Mouse (Mus musculus) heart, postnatal 0 days (tissue): ENCODE data around the gene Fam83c. TPM values are rescaled to one million over a fixed set of nuclear protein-coding genes. Genes with fewer than 3 reads are reported as not detected.

ENCODE experiments used
- ATAC-seq: fragments of 200-750 bp; cut with Nextera tagmentation; 2 replicates; pipeline ENCODE4 v1.8.0; 2017; ENCODE audit warnings: low read depth, moderate number of reproducible peaks, moderate library complexity; ENCODE audit not compliant: insufficient read depth
- DNase-seq: peaks from one replicate; pipeline ENCODE4 v3.0.0-alpha.2; 2016; ENCODE audit warnings: low spot score
- H3K27ac ChIP-seq: fragments of 300-500 bp; sonication (generic); 2 replicates; pipeline ENCODE4 v1.5.1; 2014; ENCODE audit warnings: low read depth, mild to moderate bottlenecking
- H3K27me3 ChIP-seq: fragments of 300-500 bp; sonication (generic); 2 replicates; pipeline ENCODE4 v1.6.1; 2014; ENCODE audit warnings: low read length, mixed read lengths; ENCODE audit not compliant: control insufficient read depth, insufficient read depth
- H3K36me3 ChIP-seq: fragments of 300-500 bp; sonication (generic); replicated peaks from 2 replicates; pipeline ENCODE4 v1.6.1; 2014; ENCODE audit warnings: low read length, mixed read lengths; ENCODE audit not compliant: control insufficient read depth, insufficient read depth
- H3K4me1 ChIP-seq: fragments of 300-500 bp; sonication (generic); 2 replicates; pipeline ENCODE4 v1.6.1; 2014; ENCODE audit warnings: antibody characterized with exemption; ENCODE audit not compliant: control insufficient read depth, insufficient read depth
- H3K4me2 ChIP-seq: fragments of 300-500 bp; sonication (generic); 2 replicates; pipeline ENCODE4 v1.6.1; 2014; ENCODE audit warnings: low read depth, mild to moderate bottlenecking, low read length, moderate library complexity
- H3K4me3 ChIP-seq: fragments of 300-500 bp; sonication (generic); 2 replicates; pipeline ENCODE4 v1.5.1; 2014; ENCODE audit warnings: low read depth, low read length
- H3K9ac ChIP-seq: fragments of 300-500 bp; sonication (generic); replicated peaks from 2 replicates; pipeline ENCODE4 v1.6.1; 2014; ENCODE audit warnings: low read depth, low read length, mixed read lengths
- H3K9me3 ChIP-seq: fragments of 300-500 bp; sonication (generic); replicated peaks from 2 replicates; pipeline ENCODE4 v1.6.1; 2016; ENCODE audit warnings: low read length; ENCODE audit not compliant: control insufficient read depth
- CTCF ChIP-seq: IDR thresholded peaks from 2 replicates; pipeline ENCODE4 v1.5.1; 2016; ENCODE audit warnings: antibody characterized with exemption, control low read depth, low read depth
- EP300 ChIP-seq: IDR thresholded peaks from 2 replicates; pipeline ENCODE4 v1.6.1; 2016; ENCODE audit warnings: antibody characterized with exemption, low read depth
- WGBS: fragments of 180-500 bp; shearing (Covaris S2); extraction: QIAGEN DNeasy Blood & Tissue Kit; methylation state at CpG from one replicate; pipeline ENCODE4 v1.1.7; 2014; 5-methylcytosine and 5-hydroxymethylcytosine counted together
- polyA plus RNA-seq: library from polyadenylated mRNA; unstranded; fragments of >200 nt; fragmentation: Nextera tagmentation; extraction: Ambion mirVana; gene quantifications from 2 replicates; pipeline ENCODE4 v1.2.1, GENCODE M21; 2015
- total RNA-seq: library from RNA; depleted of rRNA; stranded (reverse); fragments of >200 nt; gene quantifications from 2 replicates; pipeline ENCODE4 v1.2.3, GENCODE M21; 2014; ENCODE audit warnings: low replicate concordance; rRNA removed

The Fam83c gene
- total and polyA plus RNA-seq, 2 experiments from 2014 or later: 0.04 TPM; not detected in 1

GRCm38 (mm10) chr2:155778004-155778403 lies 56.6 kb downstream of the Fam83c start:
- ATAC-seq: no peak
- no peak overlapping the region for H3K4me3 ChIP-seq
- no peak overlapping the region for H3K4me2 ChIP-seq
- H3K9ac ChIP-seq: no peak overlapping the region
- TF ChIP-seq CTCF (no peak), EP300 (no peak)
- 50% methylated on average over 6 of the region's 6 CpGs for WGBS
- H3K27me3 ChIP-seq: peaks cover 49% of the 10 kb centered on the region
- no peaks in the 10 kb centered on the region for H3K36me3 ChIP-seq
- no peaks in the 10 kb centered on the region for H3K9me3 ChIP-seq
- no peak for DNase-seq
- H3K27ac ChIP-seq: no peak overlapping the region
- H3K4me1 ChIP-seq: no peaks in the 10 kb centered on the region

GRCm38 (mm10) chr2:155777688-155777985 lies 57.0 kb downstream of the Fam83c start:
- Histone ChIP-seq H3K27ac (no peak overlapping the region), H3K4me3 (no peak overlapping the region), H3K9me3 (no peaks in the 10 kb centered on the region), H3K27me3 (peaks cover 52% of the 10 kb centered on the region), H3K36me3 (no peaks in the 10 kb centered on the region), H3K4me2 (no peak overlapping the region), H3K4me1 (no peaks in the 10 kb centered on the region), H3K9ac (no peak overlapping the region)
- no peak for ATAC-seq
- TF ChIP-seq CTCF (no peak), EP300 (no peak)
- DNase-seq: no peak
- 74% methylated on average over 4 of the region's 4 CpGs for WGBS

Other genes starting within 250 kb of the Fam83c start
- gene Gss, start 242.0 kb downstream of the Fam83c start, total RNA-seq: 32.5 and 52.3 TPM in 2 replicates
- 24.8 and 25.9 TPM in 2 replicates for gene Gss, start 242.0 kb downstream of the Fam83c start, polyA plus RNA-seq
- gene Myh7b, start 223.6 kb downstream of the Fam83c start, total RNA-seq: 17.2 and 48.4 TPM in 2 replicates
- gene Myh7b, start 223.6 kb downstream of the Fam83c start, polyA plus RNA-seq: 12.2 and 12.5 TPM in 2 replicates
- 83.8 and 84.8 TPM in 2 replicates for gene Trpc4ap, start 142.5 kb downstream of the Fam83c start, total RNA-seq
- gene Trpc4ap, start 142.5 kb downstream of the Fam83c start, polyA plus RNA-seq: 67.0 and 70.5 TPM in 2 replicates
- 9.7 and 18.4 TPM in 2 replicates for gene Edem2, start 105.4 kb downstream of the Fam83c start, total RNA-seq
- gene Edem2, start 105.4 kb downstream of the Fam83c start, polyA plus RNA-seq: 14.8 and 18.1 TPM in 2 replicates
- not detected in 2 replicates for gene Gm17581, start 99.0 kb downstream of the Fam83c start, total RNA-seq
- gene Gm17581, start 99.0 kb downstream of the Fam83c start, polyA plus RNA-seq: not detected in 2 replicates
- gene Procr, start 83.7 kb downstream of the Fam83c start, total RNA-seq: 3.4 and 9.3 TPM in 2 replicates
- 4.0 and 4.7 TPM in 2 replicates for gene Procr, start 83.7 kb downstream of the Fam83c start, polyA plus RNA-seq
- gene Mmp24, start 59.5 kb downstream of the Fam83c start, total RNA-seq: 0.04 and 0.38 TPM in 2 replicates
- 0.03 and 0.04 TPM in 2 replicates for gene Mmp24, start 59.5 kb downstream of the Fam83c start, polyA plus RNA-seq
- 14.1 and 14.7 TPM in 2 replicates for gene BC029722, start 15.4 kb downstream of the Fam83c start, total RNA-seq
- 20.9 and 21.4 TPM in 2 replicates for gene BC029722, start 15.4 kb downstream of the Fam83c start, polyA plus RNA-seq
- 96.9 and 101 TPM in 2 replicates for gene Eif6, start 7.9 kb downstream of the Fam83c start, total RNA-seq
- 96.6 and 102 TPM in 2 replicates for gene Eif6, start 7.9 kb downstream of the Fam83c start, polyA plus RNA-seq
- gene Uqcc1, start 95.5 kb upstream of the Fam83c start, total RNA-seq: 85.7 and 167 TPM in 2 replicates
- 149 and 167 TPM in 2 replicates for gene Uqcc1, start 95.5 kb upstream of the Fam83c start, polyA plus RNA-seq
- not detected in 2 replicates for gene Gm15557, start 105.9 kb upstream of the Fam83c start, total RNA-seq
- gene Gm15557, start 105.9 kb upstream of the Fam83c start, polyA plus RNA-seq: not detected in 2 replicates
- 0.84 TPM in 1 of 2 replicates, not detected in the other for gene Gdf5, start 110.5 kb upstream of the Fam83c start, total RNA-seq
- gene Gdf5, start 110.5 kb upstream of the Fam83c start, polyA plus RNA-seq: 0.10 and 0.22 TPM in 2 replicates
- gene Cep250, start 121.6 kb upstream of the Fam83c start, total RNA-seq: 3.7 and 9.8 TPM in 2 replicates
- 3.6 and 4.0 TPM in 2 replicates for gene Cep250, start 121.6 kb upstream of the Fam83c start, polyA plus RNA-seq
- 0.04 and 0.58 TPM in 2 replicates for gene 6430550D23Rik, start 173.1 kb upstream of the Fam83c start, total RNA-seq
- 0.10 and 0.65 TPM in 2 replicates for gene 6430550D23Rik, start 173.1 kb upstream of the Fam83c start, polyA plus RNA-seq
- 73.9 and 94.5 TPM in 2 replicates for gene Ergic3, start 173.2 kb upstream of the Fam83c start, total RNA-seq
- 99.5 and 100 TPM in 2 replicates for gene Ergic3, start 173.2 kb upstream of the Fam83c start, polyA plus RNA-seq
- 0.61 TPM in 1 of 2 replicates, not detected in the other for gene Fer1l4, start 218.1 kb upstream of the Fam83c start, total RNA-seq
- gene Fer1l4, start 218.1 kb upstream of the Fam83c start, polyA plus RNA-seq: not detected in 2 replicates
- 0.08 and 2.1 TPM in 2 replicates for gene Spag4, start 230.3 kb upstream of the Fam83c start, total RNA-seq
- gene Spag4, start 230.3 kb upstream of the Fam83c start, polyA plus RNA-seq: 0.84 and 1.2 TPM in 2 replicates